Mouse (Mus musculus): ENCODE measurements at regions not wholly inside any gene's neighbourhood (a gene's known extent, or its start where the extent isn't known, plus 50 kb on each side); places are given as distances from the start of the nearest gene placed in this dataset.

DNA sequence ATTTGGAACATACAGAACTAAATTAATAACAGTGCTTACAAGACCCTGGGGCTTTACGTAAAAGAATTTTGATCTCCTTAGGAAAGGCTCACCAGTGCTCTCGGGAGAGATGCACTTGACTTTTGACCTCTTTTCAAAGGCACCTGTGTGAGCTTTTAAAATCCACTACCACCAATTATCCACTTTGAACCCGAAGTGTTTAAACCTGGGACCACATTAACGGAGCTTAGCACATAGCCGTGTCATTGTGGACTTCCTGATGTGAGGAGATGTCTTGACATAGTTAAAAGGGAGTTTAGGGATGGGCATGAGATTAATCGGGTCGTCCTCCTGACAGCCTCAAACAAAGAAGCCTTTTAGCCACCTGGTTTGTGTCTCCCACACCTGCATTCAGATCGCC is 286.6 kb upstream of the Ddhd1 start:
- no peak for DNase-seq (ENCODE audit: low spot score in 2 of 2)
- intact Hi-C loops (cut with DNase I) = no loop called here

GRCm38 (mm10) chr14:45956624-45957023 is 298.7 kb upstream of the Ddhd1 start:
- intact Hi-C loops (cut with DNase I) = no loop called here
- no peak for DNase-seq (ENCODE audit: low spot score in 2 of 2)

- no peak for DNase-seq (ENCODE audit: low spot score in 2 of 2)
- intact Hi-C loops (cut with DNase I) = no loop called here
These were observed 304.5 kb upstream of the Ddhd1 start for GRCm38 (mm10) chr14:45962474-45962873.

DNA sequence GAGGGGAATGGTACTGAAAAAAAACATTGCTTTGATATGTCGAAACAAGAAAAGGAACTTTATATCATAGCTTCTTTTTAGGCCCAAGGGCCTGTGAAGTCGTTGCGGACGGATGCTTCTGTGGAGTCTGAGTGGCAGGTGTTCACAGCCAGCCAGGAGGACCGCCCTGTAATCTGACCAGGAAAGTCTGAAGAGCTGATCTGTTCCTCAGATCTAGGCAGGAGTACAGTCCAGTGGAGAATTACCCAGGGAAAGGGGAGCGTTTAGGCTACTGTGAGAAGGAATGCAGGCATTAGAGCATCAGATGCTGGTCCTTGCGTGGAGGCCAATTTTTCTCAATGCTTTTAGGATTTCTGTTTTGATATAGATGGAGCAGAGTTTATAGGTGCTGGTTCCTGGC is 306.1 kb upstream of the Ddhd1 start:
- DNase-seq (ENCODE audit: low spot score in 2 of 2) = no peak
- intact Hi-C loops (cut with DNase I) = no loop called here

GRCm38 (mm10) chr14:45983206-45983857 is 325.4 kb upstream of the Ddhd1 start:
- intact Hi-C loops (cut with DNase I) = no loop called here

GRCm38 (mm10) chr14:45984135-45984892 is 326.4 kb upstream of the Ddhd1 start:
- no peak for DNase-seq (ENCODE audit: low spot score in 2 of 2)
- intact Hi-C loops (cut with DNase I) = no loop called here

More at GRCm38 (mm10) chr14:45983206-45983857, 325.4 kb upstream of the Ddhd1 start:
- no peak for DNase-seq (ENCODE audit: low spot score in 2 of 2)

- no peak for DNase-seq (ENCODE audit: low spot score in 2 of 2)
- intact Hi-C loops (cut with DNase I) = loop anchor here (2.0 to 10.0 kb wide), 3 partner anchors 393 to 715 kb away; no protein-coding TSS in a partner anchor
These were observed 334.3 kb upstream of the Ddhd1 start for GRCm38 (mm10) chr14:45992041-45992869.

- intact Hi-C loops (cut with DNase I) = loop anchor here (1.0 to 10.0 kb wide), 4 partner anchors 392 to 731 kb away; no protein-coding TSS in a partner anchor
- no peak for DNase-seq (ENCODE audit: low spot score in 2 of 2)
These were observed 334.9 kb upstream of the Ddhd1 start for GRCm38 (mm10) chr14:45992870-45993135.

- peak; percentile 62 to 80 for DNase-seq (ENCODE audit: low spot score in 2 of 2)
- intact Hi-C loops (cut with DNase I) = loop anchor here (1.0 to 10.0 kb wide), 4 partner anchors 391 to 731 kb away; no protein-coding TSS in a partner anchor
These were observed 335.7 kb upstream of the Ddhd1 start for GRCm38 (mm10) chr14:45993669-45994068.

DNA sequence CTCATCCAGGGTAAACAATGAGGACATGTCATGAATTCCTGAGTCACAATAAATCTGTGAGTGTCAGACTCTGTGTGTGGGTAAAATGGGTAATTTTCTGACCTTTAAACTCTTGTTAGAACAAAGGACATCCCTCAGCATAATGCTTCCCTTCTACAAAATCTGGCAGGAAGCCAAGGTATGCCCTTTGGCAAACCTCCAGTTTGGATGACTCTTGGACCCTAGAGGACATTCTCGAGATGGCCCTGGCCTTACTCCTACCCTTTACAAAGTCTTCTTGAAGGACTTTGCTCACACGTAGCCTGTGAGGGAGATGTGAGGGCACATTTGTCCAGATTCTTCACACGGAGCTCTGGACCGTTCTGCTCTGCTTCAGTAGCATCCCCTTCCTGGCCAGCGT is 338.8 kb upstream of the Ddhd1 start:
- intact Hi-C loops (cut with DNase I) = loop anchor here (10.0 kb wide), 1 partner anchor 388 kb away; no protein-coding TSS in a partner anchor
- DNase-seq (ENCODE audit: low spot score in 2 of 2) = no peak

- intact Hi-C loops (cut with DNase I) = no loop called here
- no peak for DNase-seq (ENCODE audit: low spot score in 2 of 2)
These were observed 346.1 kb upstream of the Ddhd1 start for GRCm38 (mm10) chr14:46004078-46004477.

GRCm38 (mm10) chr14:46005307-46005706 is 347.4 kb upstream of the Ddhd1 start:
- intact Hi-C loops (cut with DNase I) = no loop called here

GRCm38 (mm10) chr14:46013232-46013631 is 355.3 kb upstream of the Ddhd1 start:
- intact Hi-C loops (cut with DNase I) = no loop called here
- no peak for DNase-seq (ENCODE audit: low spot score in 2 of 2)

More at GRCm38 (mm10) chr14:46005307-46005706, 347.4 kb upstream of the Ddhd1 start:
- DNase-seq (ENCODE audit: low spot score in 2 of 2) = no peak

DNA sequence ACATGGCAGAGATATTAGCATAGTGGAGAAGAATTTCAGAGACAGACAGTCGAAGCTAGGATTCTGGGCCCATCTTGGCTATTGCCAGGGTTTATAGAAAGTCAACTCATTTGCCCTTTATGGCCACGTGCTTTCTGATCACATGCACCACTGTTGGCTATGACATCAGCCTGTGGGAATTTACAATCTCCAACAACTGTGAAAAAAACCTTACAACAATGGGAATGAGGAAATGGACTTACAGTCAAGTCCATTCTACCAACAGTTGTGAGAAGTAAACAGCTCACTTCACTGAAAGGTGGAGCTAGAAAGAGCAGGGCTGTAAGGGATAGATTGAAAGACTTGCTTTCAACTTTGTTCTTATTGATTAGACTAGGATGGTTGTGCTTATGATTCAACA is 356.1 kb upstream of the Ddhd1 start:
- intact Hi-C loops (cut with DNase I) = no loop called here
- no peak for DNase-seq (ENCODE audit: low spot score in 2 of 2)

GRCm38 (mm10) chr14:46015682-46016400 is 357.9 kb upstream of the Ddhd1 start:
- DNase-seq (ENCODE audit: low spot score in 2 of 2) = no peak
- intact Hi-C loops (cut with DNase I) = no loop called here

DNA sequence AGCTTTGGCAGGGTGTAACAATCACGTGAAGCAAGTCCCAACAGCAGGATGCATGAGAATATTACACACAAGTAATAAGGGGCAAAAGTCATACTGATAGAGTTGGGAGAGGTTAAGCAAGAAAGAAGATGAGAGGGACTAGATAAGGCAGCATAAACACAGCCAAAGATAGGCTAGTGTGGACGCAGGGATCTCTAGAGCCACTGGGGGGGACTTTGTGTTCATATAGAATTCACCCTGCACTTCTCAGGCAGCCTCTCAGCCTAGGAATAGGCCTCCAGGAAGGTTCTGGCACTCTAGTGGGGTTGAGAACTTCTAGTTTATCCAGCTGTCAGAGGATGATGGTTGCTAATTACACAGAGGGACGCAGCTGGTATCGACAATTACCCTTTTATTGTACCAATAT is 358.8 kb upstream of the Ddhd1 start:
- DNase-seq (ENCODE audit: low spot score in 2 of 2) = no peak
- intact Hi-C loops (cut with DNase I) = no loop called here

GRCm38 (mm10) chr14:46017286-46017685 is 359.3 kb upstream of the Ddhd1 start:
- intact Hi-C loops (cut with DNase I) = no loop called here
- DNase-seq (ENCODE audit: low spot score in 2 of 2) = no peak

DNA sequence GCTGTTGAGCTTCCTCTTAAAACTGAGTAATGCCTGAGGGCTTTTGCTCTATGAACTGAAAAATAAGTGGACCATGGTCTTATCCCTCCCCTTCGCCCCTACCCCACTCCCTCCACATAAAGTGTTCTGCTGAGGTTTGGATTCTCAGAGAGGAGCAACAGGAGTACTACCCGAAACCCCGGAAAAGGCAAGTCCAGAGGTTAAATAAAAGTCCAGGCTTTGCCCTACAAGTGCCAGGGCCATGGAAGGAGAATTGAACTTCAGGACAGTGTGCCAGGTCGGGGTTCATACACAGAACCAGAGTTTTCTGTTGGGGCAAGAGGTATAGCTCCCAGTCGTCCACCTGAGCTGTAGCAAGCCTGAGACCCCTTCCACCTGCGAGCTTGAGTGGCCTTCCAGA is 360.0 kb upstream of the Ddhd1 start:
- DNase-seq (ENCODE audit: low spot score in 2 of 2) = no peak
- intact Hi-C loops (cut with DNase I) = no loop called here

DNA sequence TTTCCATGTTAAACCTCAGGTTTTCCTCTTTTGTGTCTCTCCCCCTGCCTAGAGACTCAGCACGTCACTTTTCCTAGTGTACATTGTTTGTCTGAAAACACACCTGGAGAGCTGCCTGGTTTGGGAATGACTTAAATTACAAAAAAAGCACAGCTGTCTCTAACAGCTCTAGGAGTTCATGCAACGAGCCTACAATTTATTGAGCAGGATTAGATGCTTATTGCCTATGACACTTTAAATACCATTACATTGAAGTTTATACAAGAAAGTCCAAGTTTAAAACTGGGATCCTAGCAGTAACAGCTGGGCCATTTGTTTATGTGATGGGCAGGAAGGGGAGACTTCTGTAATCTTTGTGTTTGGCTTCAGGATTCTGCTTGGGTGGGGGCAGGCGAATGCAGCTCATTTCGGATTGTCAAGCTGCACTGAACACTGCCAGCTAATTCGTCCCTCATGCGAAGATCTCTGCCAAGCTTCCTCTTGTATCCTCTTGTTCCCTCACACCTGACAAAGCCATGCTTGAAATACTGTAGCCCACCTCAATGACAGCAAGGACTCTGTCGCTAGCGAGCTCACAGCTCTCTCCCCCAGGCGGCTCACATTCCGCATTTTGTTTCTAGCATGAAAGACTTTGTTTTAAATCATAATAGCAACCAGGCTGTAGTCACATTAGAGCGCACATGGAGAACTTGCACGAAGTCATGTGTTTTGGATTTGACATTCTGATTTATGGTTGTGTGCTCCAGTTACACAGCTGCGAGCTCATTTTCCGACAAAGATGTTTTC is 359.8 kb upstream of the Gm15217 start:
- intact Hi-C loops (cut with DNase I) = no loop called here
- DNase-seq (ENCODE audit: low spot score in 2 of 2) = no peak

Data from left cerebral cortex, postnatal 14 days (tissue).